Mouse (Mus musculus): ENCODE data around the gene Cmc2.

The Cmc2 gene

DNA sequence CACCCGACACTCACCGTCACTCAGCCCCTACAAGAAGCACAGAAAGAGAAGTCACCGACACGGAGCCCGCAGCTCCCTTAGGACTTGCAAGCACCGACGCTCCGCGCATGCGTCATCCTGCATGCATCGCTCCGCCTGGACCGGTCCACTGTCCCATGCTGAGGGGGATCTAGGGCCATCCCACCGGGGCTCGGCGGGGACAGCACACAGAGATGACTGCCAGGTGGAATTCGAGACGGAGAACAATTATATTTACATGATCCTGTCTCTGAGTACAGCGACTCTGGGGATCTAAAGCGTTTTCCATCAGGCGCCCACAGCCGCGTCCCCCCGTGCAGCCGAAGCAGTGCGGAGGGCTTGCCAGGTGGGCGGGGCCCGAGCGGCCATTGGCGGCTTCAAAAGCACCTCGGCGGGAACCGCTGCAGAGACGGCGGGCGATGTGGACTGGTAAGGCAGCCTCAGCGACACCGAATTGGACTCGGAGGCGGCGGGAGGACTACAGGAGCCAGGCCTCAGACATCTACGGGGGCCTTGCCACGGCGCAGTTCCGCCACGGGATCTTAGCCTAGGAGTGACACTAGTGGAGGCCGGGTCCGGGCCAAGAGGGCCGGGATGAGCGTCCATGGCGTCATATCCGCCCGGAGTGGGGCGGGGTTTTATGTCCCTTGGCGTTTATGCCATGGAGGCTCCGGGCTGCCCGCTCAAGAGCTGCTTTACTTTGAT, at the start of gene Cmc2, which contains the start of gene Cenpn:
Gene Cmc2, minus strand, starts transcription at position 119 of the 723 bp plus-strand sequence.
Gene Cenpn, plus strand, starts transcription at position 394 of the 723 bp plus-strand sequence.
- DNase-seq = peak; percentile 93

DNA sequence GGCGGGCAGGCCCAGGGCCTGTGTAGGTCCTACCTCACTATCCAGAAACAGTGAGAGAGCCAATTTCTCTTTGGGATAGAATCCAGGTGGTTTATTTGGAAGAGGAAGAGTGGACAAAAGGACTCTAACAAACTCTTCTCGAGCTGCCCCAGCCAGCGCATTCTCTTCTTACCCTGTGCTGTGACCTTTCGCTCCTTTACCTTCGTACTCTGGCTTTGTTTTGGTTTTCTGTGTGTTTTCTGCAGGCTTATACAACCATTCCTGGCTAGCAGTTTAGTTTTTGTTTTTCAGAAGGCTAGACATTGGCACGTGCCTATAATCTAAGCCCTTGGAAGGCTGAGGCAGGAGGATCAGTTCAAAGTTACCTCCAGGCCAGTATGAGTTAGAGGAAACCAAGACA, 48.3 kb upstream of the Cmc2 start:
- no peak for DNase-seq

DNA sequence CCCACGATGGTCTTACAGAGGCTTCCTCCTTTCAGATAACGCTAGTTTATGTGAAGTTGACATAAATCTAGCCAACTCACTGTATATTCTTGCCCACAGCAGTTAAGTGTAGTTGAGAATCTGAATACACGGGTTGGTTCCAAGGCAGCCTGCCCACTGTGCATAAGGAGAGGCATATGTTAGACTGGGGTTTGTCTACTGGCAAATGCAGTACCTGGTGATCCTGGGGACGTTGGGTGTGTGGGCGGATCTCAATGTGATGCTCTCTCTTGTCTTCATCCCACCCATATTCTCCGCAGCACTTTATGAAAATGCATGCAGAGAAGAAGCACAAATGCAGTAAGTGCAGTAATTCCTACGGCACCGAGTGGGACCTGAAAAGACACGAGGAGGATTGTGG, 33.2 kb upstream of the Cmc2 start:
- no peak for DNase-seq

- peak; percentile 85 for DNase-seq
Measured at GRCm38 (mm10) chr8:116952428-116952827, 31.2 kb upstream of the Cmc2 start.

- DNase-seq = no peak
Measured at GRCm38 (mm10) chr8:116951778-116952177, 30.5 kb upstream of the Cmc2 start.

DNA sequence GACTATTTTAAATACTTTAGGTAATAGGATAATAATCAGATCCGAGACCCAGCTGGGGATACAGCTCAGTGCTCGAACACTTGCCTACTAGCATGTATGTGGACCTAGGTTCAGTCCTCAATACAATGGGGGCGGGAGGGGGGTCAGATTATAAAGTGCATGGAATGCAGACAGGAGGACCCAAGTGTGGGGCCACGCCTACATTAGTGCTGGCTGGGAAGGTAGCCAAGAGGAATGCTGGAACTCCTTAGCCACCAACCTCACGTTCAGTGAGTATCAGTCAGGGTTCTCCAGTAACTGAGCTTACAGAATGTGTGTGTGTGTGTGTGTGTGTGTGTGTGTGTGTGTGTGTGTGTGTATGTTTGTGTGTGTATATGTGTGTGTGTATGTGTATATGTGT, 30.1 kb upstream of the Cmc2 start:
- DNase-seq = no peak

GRCm38 (mm10) chr8:116947589-116947988, 26.3 kb upstream of the Cmc2 start:
- DNase-seq = no peak

- DNase-seq = no peak
Measured at GRCm38 (mm10) chr8:116946851-116947250, 25.6 kb upstream of the Cmc2 start.

- DNase-seq = peak; percentile 27
Measured at GRCm38 (mm10) chr8:116946268-116946838, 25.1 kb upstream of the Cmc2 start.

GRCm38 (mm10) chr8:116945169-116945910, 24.1 kb upstream of the Cmc2 start:
- no peak for DNase-seq

DNA sequence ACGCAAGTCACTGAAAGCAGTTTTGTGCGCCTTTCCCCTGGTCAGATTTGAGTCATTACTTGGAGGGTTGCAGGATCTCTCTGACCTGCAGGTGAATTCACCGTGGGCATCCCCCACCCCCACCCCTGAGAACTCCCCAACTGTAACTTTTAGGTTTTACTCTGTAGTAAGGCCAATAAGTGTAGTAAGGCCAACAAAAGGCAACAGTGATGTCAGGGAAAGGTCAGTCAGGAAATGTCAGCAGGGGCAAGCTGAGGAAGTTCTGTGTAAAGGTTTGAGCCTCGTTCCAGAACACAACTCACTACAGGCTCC, 23.1 kb upstream of the Cmc2 start:
- no peak for DNase-seq

- peak; percentile 52 for DNase-seq
Measured at GRCm38 (mm10) chr8:116943555-116944384, 22.5 kb upstream of the Cmc2 start.

DNA sequence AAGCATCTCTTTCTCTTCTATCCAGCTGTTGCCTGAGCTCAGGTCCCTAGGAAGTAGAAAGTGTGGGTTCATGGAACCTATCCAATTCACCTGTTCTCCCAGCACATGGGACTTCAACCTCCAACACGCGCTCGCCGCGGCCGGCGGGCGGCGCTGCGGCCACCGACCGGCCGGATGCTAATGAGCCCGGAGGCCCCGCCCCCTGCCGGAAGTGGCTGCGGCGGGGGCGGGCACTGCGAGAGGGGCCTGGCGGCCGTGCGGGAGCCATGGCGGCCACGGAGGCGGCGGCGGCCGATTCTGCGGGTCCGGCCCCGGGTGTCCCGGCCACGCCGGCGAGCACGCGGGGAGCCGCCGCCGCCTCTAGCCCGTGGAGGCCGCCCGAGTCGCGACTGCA, 21.9 kb upstream of the Cmc2 start, which contains the start of gene Atmin:
Gene Atmin, plus strand, starts transcription at position 233 of the 394 bp plus-strand sequence.
- DNase-seq = peak; percentile 87

- DNase-seq = no peak
Measured at GRCm38 (mm10) chr8:116942284-116943058, 21.2 kb upstream of the Cmc2 start.

DNA sequence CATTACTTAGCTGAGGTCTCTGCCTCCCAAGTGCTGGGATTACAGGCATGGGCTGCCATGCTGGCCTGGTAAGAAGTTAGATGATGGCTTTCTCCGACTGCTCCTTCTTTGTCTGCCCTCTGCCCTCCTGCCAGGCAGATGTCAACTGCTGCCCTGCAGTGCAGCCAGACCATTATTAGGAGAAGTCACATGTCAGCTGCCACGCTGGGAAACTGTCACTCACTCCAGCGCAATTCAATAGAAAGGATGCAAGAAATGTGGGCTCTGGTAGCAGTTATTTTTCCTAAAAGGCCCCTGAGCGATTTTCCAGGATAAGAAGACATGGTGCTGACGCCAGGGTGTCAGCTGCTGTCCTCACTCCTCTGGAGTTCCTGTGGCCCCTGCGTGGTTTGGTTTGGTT, 14.3 kb upstream of the Cmc2 start:
- DNase-seq = no peak

GRCm38 (mm10) chr8:116934976-116935375, 13.7 kb upstream of the Cmc2 start:
- DNase-seq = no peak

GRCm38 (mm10) chr8:116928588-116928987, 7.3 kb upstream of the Cmc2 start:
- no peak for DNase-seq

DNA sequence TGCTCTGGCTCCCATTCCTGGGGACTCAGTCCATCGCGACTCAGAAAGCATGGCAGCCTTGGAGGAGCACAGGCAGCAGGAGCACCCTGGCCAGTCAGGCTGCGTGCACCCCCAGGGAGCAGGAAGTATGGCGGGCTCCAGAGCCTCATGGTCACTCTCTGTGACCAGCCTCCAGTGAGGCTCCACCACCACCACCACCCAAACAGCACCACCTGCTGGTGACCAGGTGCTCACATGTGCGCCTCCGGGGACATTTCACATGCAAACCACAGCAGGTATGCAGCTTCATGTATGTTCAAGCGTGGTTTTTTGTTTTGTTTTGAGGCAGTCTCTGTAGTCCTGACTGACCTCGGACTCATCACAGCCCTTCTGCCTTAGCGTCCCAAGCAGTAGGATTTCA, 6.6 kb upstream of the Cmc2 start:
- DNase-seq = peak; percentile 79

- DNase-seq = peak; percentile 66
Measured at GRCm38 (mm10) chr8:116923526-116923925, 2.3 kb upstream of the Cmc2 start.

DNA sequence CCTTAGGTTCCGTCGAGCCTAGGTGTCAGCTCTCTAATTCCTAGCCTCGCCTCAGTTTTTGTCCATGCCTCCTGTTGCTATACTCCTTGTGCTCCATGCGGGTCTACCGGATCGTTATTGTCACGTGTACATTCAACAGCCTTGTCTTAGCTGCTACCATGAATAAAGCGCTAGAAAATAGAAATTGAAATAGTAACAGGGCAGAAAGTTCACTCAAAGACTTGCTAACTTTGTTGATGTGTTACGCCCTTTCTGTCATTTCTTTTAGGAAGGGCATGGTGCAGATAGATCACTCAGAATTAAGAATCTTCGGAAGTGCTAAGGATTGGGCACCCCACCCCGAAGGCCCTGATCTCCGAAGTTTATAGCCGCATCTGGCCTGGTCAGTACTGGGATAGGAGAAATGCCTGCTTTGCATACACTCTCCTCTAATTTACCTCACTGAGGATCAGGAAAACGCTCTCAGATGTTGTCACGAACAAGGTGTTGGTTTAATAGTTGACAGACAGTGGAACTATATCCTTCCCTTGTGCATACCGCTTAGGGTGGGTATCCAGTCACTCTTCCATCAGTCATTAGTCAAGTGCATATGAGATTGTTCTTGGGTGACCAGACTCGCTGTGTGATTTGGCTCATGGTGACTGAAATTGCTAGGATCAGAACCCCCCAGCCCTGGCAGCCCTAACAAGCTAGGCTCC, 954 bp upstream of the Cmc2 start:
- no peak for DNase-seq

GRCm38 (mm10) chr8:116921005-116921336, 284 bp downstream of the Cmc2 start:
- DNase-seq = peak; percentile 71

- DNase-seq = no peak
Measured at GRCm38 (mm10) chr8:116905836-116906235, 15.4 kb downstream of the Cmc2 start.
